Mouse (Mus musculus) ovary, postnatal 36 days (tissue): ENCODE measurements around the gene Gm6460.
"Not testable (repeated sequence)": the region's sequence is repeated elsewhere in the genome, so short reads cannot be mapped to it uniquely, and the experiment has no call there.

ENCODE experiments used
- DNase-seq: peaks from one replicate; pipeline ENCODE4 v3.0.0; 2022; ENCODE audit warnings: low spot score, mixed read lengths

Gm6460 gene

DNA sequence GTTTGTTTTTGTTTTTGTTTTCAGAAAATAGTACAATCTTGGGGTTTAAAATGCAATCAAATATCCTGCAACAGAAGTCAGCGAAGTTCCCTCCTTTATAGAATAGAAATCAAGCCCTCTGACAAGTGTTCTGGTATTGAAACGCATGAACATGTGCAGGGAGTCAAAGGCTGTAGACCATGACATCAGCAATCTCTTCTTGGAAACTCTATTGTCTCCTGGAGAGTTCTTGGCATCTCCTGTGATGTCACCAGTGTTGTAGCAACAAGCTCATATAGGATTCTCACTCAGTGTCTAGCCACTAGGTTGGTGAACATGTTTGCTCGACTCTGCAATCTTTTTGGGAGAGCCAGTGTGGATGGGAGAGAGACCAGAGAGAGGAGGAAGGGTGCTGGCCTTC lies at the start of gene Gm6460:
Gene Gm6460, plus strand, starts transcription at position 301 of the 400 bp plus-strand sequence.
- not testable (repeated sequence) for DNase-seq
